Mouse (Mus musculus) limb, embryonic 11.5 days (tissue): ENCODE results near the gene Pcnx4. TPM values are rescaled to one million over a fixed set of nuclear protein-coding genes. Genes with fewer than 3 reads are reported as not detected.
"Not testable (repeated sequence)": the region's sequence is repeated elsewhere in the genome, so short reads cannot be mapped to it uniquely, and the experiment has no call there.

Experiments
- ATAC-seq: fragments of 200-750 bp; cut with Nextera tagmentation; 2 replicates; pipeline ENCODE4 v1.8.0; 2017; ENCODE audit warnings: low read depth; ENCODE audit not compliant: insufficient number of reproducible peaks, low FRiP score, low TSS enrichment
- DNase-seq: peaks from one replicate; pipeline ENCODE4 v3.0.0-alpha.2; 2015; ENCODE audit warnings: low spot score
- H3K27ac ChIP-seq: fragments of 300-500 bp; sonication (generic); replicated peaks from 2 replicates; pipeline ENCODE4 v1.5.1; 2014; ENCODE audit warnings: low read depth, mild to moderate bottlenecking, low read length
- H3K27me3 ChIP-seq: fragments of 300-500 bp; sonication (generic); 2 replicates; pipeline ENCODE4 v1.6.1; 2014; ENCODE audit warnings: mild to moderate bottlenecking, low read length, mixed read lengths; ENCODE audit not compliant: control insufficient read depth, insufficient read depth
- H3K36me3 ChIP-seq: fragments of 300-500 bp; sonication (generic); 2 replicates; pipeline ENCODE4 v1.6.1; 2014; ENCODE audit warnings: mild to moderate bottlenecking, low read length, moderate library complexity, mixed read lengths; ENCODE audit not compliant: control insufficient read depth, insufficient read depth
- H3K4me1 ChIP-seq: fragments of 300-500 bp; sonication (generic); 2 replicates; pipeline ENCODE4 v1.6.1; 2014; ENCODE audit warnings: low read length, mixed read lengths; ENCODE audit not compliant: control insufficient read depth, insufficient read depth
- H3K4me2 ChIP-seq: fragments of 300-500 bp; sonication (generic); 2 replicates; pipeline ENCODE4 v1.6.1; 2014; ENCODE audit warnings: low read depth, mild to moderate bottlenecking, moderate library complexity; ENCODE audit not compliant: severe bottlenecking
- H3K4me3 ChIP-seq: fragments of 300-500 bp; sonication (generic); 2 replicates; pipeline ENCODE4 v1.5.1; 2014; ENCODE audit warnings: low read depth, low read length
- H3K9ac ChIP-seq: fragments of 300-500 bp; sonication (generic); 2 replicates; pipeline ENCODE4 v1.6.1; 2014; ENCODE audit warnings: mild to moderate bottlenecking, low read length
- H3K9me3 ChIP-seq: fragments of 300-500 bp; sonication (generic); 2 replicates; pipeline ENCODE4 v1.6.1; 2016; ENCODE audit warnings: low read length; ENCODE audit not compliant: control insufficient read depth
- WGBS: fragments of 180-500 bp; shearing (Covaris S2); extraction: QIAGEN DNeasy Blood & Tissue Kit; methylation state at CpG from one replicate; pipeline ENCODE4 v1.1.7; 2014; 5-methylcytosine and 5-hydroxymethylcytosine counted together
- polyA plus RNA-seq: library from polyadenylated mRNA; unstranded; fragments of >200 nt; fragmentation: Nextera tagmentation; extraction: Ambion mirVana; gene quantifications from 2 replicates; pipeline ENCODE4 v1.2.1, GENCODE M21; 2014

The Pcnx4 gene
- polyA plus RNA-seq, 1 experiment from 2014 or later, result 13.0 TPM

DNA sequence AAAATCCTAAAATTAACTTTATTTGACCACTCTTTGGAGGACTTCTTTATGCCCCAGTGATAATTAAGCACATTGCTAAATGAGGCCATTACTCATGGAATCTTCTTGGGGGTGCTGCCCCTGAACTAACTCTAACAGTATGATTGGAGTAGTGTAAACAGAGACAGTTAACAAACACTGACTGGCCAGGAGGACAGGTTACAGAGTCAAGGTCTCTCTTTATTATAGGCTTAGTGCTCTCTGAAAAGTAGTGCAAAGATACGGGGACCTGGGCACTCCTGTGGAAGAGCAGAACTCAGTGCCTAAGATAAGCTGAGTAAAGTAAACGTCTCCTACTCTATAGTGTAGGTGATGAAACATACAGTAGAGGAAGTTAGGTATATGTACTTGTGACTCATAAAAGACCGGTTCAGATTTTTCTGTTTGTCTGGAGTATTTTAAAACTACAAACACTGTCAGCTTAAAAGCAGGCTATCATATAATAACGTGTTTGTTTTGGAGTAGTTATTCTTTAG lies 28.2 kb downstream of the Pcnx4 start:
- 93% methylated on average over 4 of the region's 4 CpGs for WGBS
- no peaks in the 10 kb centered on the region for H3K27me3 ChIP-seq
- DNase-seq, result no peak
- no peak for ATAC-seq
- H3K4me1 ChIP-seq, result no peaks in the 10 kb centered on the region
- H3K9me3 ChIP-seq, result no peaks in the 10 kb centered on the region
- H3K36me3 ChIP-seq, result no peaks in the 10 kb centered on the region
- H3K9ac ChIP-seq, result no peak overlapping the region
- no peak overlapping the region for H3K27ac ChIP-seq
- H3K4me2 ChIP-seq, result no peak overlapping the region
- H3K4me3 ChIP-seq, result no peak overlapping the region

DNA sequence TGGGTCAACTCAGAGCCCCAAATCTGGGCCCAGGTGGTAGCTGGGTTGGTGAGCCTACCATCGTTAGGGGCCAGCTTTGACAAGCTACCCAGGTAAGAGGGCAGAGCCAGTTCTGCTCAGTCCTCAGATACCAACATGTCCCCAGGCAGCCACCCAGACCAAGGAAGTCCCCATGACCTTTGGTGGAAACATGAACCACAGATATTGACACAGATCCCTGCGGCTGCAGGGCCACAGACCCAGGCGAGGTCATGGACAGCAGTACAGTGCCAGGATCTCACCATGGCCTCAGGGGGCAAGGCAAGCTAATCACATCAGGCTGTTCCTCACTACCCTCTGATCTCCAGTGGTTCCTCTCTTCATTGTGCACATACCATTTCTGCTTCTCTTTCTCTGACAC lies 45.8 kb downstream of the Pcnx4 start:
- Histone ChIP-seq H3K9ac (no peak overlapping the region), H3K4me3 (no peak overlapping the region), H3K27ac (no peak overlapping the region), H3K36me3 (no peaks in the 10 kb centered on the region), H3K4me2 (no peak overlapping the region), H3K4me1 (no peaks in the 10 kb centered on the region), H3K27me3 (no peaks in the 10 kb centered on the region), H3K9me3 (no peaks in the 10 kb centered on the region; the same call in 1 of the 2 replicates)
- DNase-seq, result no peak
- ATAC-seq, result no peak
- WGBS, result 81% methylated on average over 3 of the region's 3 CpGs

DNA sequence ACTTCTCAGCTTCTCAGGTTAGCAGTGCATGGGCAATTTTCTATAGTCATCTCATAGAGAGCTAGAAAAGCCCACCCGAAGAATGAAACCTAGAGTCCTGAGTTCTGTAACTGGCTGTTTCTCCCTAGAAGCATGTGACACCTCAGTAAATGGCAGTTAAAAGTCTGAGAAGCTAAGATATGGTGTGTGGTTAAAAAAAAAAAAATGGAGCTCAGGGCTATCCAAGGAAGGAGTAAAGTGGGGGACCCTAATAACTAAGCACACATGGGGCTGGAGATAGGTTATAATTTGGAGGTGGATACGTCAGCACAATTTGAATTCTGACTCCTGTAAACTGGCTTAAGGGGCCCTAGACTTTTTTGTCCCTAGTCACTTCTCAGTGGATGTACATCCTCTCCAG lies 46.9 kb downstream of the Pcnx4 start:
- H3K4me2 ChIP-seq, result no peak overlapping the region
- H3K27ac ChIP-seq, result no peak overlapping the region
- no peaks in the 10 kb centered on the region; the same call in 1 of the 2 replicates for H3K9me3 ChIP-seq
- DNase-seq, result no peak
- no peak for ATAC-seq
- H3K4me3 ChIP-seq, result no peak overlapping the region
- H3K36me3 ChIP-seq, result no peaks in the 10 kb centered on the region
- no peaks in the 10 kb centered on the region for H3K4me1 ChIP-seq
- 97% methylated on average over 2 of the region's 2 CpGs for WGBS
- H3K9ac ChIP-seq, result no peak overlapping the region
- no peaks in the 10 kb centered on the region for H3K27me3 ChIP-seq

DNA sequence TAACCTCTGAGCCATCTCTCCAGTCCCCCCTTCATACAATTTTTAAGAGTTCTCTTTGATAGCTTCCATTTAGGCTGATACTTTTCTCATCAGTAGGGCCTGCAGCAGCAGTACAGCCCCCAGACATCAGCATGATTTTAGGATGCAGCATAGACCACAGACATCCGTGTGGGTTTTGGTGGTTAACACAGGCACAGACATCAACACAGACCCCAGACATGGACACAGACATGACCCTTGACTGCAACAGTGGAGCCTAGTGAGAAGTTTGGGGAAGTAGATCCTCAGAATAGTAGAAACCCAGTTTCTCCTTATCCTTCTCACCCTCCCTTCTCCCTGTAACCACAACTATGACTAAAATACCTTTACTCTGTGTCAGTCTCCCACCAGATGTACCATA lies 49.2 kb downstream of the Pcnx4 start:
- Histone ChIP-seq H3K9me3 (no peaks in the 10 kb centered on the region; the same call in 1 of the 2 replicates), H3K27me3 (no peaks in the 10 kb centered on the region), H3K9ac (no peak overlapping the region), H3K36me3 (no peaks in the 10 kb centered on the region), H3K27ac (no peak overlapping the region), H3K4me2 (no peak overlapping the region), H3K4me1 (no peaks in the 10 kb centered on the region), H3K4me3 (no peak overlapping the region)
- no peak for ATAC-seq
- 95% methylated on average over 1 of the region's 1 CpGs for WGBS
- DNase-seq, result no peak

DNA sequence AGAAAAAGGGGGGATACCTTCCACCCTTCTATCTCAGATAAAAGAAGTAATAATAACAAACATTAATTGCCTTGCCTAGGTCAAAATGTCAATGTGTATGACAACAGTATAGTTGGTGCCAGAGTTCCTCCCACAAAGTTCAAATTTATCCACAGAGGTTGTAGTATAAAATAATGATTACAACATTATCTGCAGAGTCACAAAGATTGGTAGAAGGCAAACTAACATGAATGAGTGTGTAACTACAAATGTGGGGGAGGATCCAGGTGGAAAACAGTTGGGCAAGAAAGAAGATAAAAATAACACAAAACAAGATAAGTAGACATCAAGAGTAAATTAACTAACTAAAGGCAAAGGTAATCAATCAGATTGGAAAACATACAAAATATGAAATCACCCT lies 56.8 kb downstream of the Pcnx4 start:
- H3K4me3 ChIP-seq, result no peak overlapping the region
- H3K36me3 ChIP-seq, result no peaks in the 10 kb centered on the region
- ATAC-seq (no peak), DNase-seq (no peak)
- no peaks in the 10 kb centered on the region for H3K9me3 ChIP-seq
- no peak overlapping the region for H3K4me2 ChIP-seq
- H3K27me3 ChIP-seq, result no peaks in the 10 kb centered on the region
- H3K27ac ChIP-seq, result no peak overlapping the region
- H3K9ac ChIP-seq, result no peak overlapping the region
- H3K4me1 ChIP-seq, result no peaks in the 10 kb centered on the region

DNA sequence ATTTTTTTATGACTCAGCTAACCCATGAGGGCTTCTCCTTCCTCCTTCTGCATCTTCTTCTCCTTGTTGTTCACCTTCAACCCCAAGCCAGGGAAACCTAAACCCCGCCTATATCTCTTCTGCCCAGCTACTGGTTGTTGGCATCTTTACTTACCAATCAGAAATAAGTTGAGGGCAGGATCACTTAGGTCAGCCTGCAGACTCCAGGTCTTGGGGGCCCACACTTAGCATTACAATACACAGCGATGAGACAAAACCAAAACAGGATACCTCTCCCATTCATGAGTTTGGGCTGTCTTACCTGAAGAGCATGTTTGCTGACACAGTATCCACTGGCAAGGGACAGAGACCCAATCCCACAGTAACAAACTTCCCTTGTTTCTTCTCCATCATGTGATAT lies 57.8 kb downstream of the Pcnx4 start:
- no peak for DNase-seq
- Histone ChIP-seq H3K36me3 (no peaks in the 10 kb centered on the region), H3K27ac (no peak overlapping the region), H3K27me3 (no peaks in the 10 kb centered on the region), H3K9ac (no peak overlapping the region), H3K4me1 (no peaks in the 10 kb centered on the region), H3K9me3 (no peaks in the 10 kb centered on the region), H3K4me2 (no peak overlapping the region), H3K4me3 (no peak overlapping the region)
- ATAC-seq, result no peak
- 64% methylated on average over 2 of the region's 2 CpGs for WGBS

- H3K4me1 ChIP-seq, result not testable (repeated sequence)
Observed at GRCm38 (mm10) chr12:72598731-72599130, 62.5 kb downstream of the Pcnx4 start.

DNA sequence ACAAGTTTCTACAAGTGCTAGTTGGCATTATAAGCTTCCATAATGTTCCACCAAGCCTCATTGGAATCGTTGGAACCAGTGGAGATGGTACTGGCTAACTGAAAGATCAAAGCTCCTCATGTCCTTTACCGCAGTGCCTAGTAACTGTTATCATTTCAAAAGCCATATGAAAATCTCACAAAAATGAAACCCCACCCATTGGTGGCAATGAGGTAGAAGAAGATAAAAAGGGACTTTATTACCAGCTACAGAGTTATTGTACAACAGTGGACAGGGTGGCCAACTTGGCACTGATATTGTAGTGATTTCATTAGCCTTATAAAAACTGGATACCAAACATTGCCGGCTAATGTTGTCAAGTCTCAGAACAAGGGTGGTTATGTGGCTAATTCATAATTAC lies 75.9 kb downstream of the Pcnx4 start:
- Histone ChIP-seq H3K9me3 (no peaks in the 10 kb centered on the region), H3K36me3 (no peaks in the 10 kb centered on the region), H3K4me1 (no peaks in the 10 kb centered on the region), H3K27me3 (no peaks in the 10 kb centered on the region), H3K27ac (no peak overlapping the region), H3K4me2 (no peak overlapping the region), H3K9ac (no peak overlapping the region), H3K4me3 (no peak overlapping the region)
- no peak for ATAC-seq
- DNase-seq, result no peak
- 93% methylated on average over 3 of the region's 3 CpGs for WGBS

More at GRCm38 (mm10) chr12:72598731-72599130, 62.5 kb downstream of the Pcnx4 start:
- H3K27me3 ChIP-seq, H3K4me3 ChIP-seq, H3K36me3 ChIP-seq, H3K9ac ChIP-seq, H3K4me2 ChIP-seq, H3K9me3 ChIP-seq, H3K27ac ChIP-seq, ATAC-seq, DNase-seq: not testable (repeated sequence)
- 86% methylated on average over 2 of the region's 2 CpGs for WGBS

- WGBS, result 93% methylated on average over 7 of the region's 7 CpGs
- no peak overlapping the region for H3K4me3 ChIP-seq
- no peak overlapping the region for H3K9ac ChIP-seq
- H3K4me1 ChIP-seq, result no peaks in the 10 kb centered on the region
- ATAC-seq (no peak), DNase-seq (no peak)
- no peaks in the 10 kb centered on the region for H3K27me3 ChIP-seq
- H3K36me3 ChIP-seq, result no peaks in the 10 kb centered on the region
- no peak overlapping the region for H3K4me2 ChIP-seq
- H3K9me3 ChIP-seq, result no peaks in the 10 kb centered on the region
- H3K27ac ChIP-seq, result no peak overlapping the region
Observed at GRCm38 (mm10) chr12:72620856-72621255, 84.7 kb downstream of the Pcnx4 start.
